Mouse (Mus musculus) hindbrain, embryonic 16.5 days (tissue): ENCODE measurements around the gene Kcnj2. TPM values are rescaled to one million over a fixed set of nuclear protein-coding genes. Genes with fewer than 3 reads are reported as not detected.

Experiments used
- ATAC-seq: fragments of 200-750 bp; cut with Nextera tagmentation; 2 replicates; pipeline ENCODE4 v1.8.0; 2017; ENCODE audit warnings: moderate TSS enrichment, moderate library complexity
- H3K27ac ChIP-seq: fragments of 300-500 bp; sonication (generic); 2 replicates; pipeline ENCODE4 v1.5.1; 2014; ENCODE audit warnings: low read depth, mild to moderate bottlenecking, control low read depth, low read length, moderate library complexity
- H3K27me3 ChIP-seq: fragments of 300-500 bp; sonication (generic); replicated peaks from 2 replicates; pipeline ENCODE4 v1.6.1; 2014; ENCODE audit warnings: low read length; ENCODE audit not compliant: control insufficient read depth, insufficient read depth
- H3K36me3 ChIP-seq: fragments of 300-500 bp; sonication (generic); 2 replicates; pipeline ENCODE4 v1.6.1; 2014; ENCODE audit warnings: mild to moderate bottlenecking, low read length, moderate library complexity, mixed read lengths; ENCODE audit not compliant: control insufficient read depth, insufficient read depth
- H3K4me1 ChIP-seq: fragments of 300-500 bp; sonication (generic); 2 replicates; pipeline ENCODE4 v1.6.1; 2014; ENCODE audit warnings: low read depth, low read length; ENCODE audit not compliant: control insufficient read depth, insufficient read depth
- H3K4me2 ChIP-seq: fragments of 300-500 bp; sonication (generic); 2 replicates; pipeline ENCODE4 v1.6.1; 2014; ENCODE audit warnings: mild to moderate bottlenecking, low read length, control low read depth, moderate library complexity
- H3K4me3 ChIP-seq: fragments of 300-500 bp; sonication (generic); 2 replicates; pipeline ENCODE4 v1.5.1; 2014; ENCODE audit warnings: mild to moderate bottlenecking, low read length, control low read depth, moderate library complexity
- H3K9ac ChIP-seq: fragments of 300-500 bp; sonication (generic); 2 replicates; pipeline ENCODE4 v1.6.1; 2014; ENCODE audit warnings: low read depth, mild to moderate bottlenecking, control low read depth, low read length, moderate library complexity
- H3K9me3 ChIP-seq: fragments of 300-500 bp; sonication (generic); 2 replicates; pipeline ENCODE4 v1.6.1; 2014; ENCODE audit warnings: mild to moderate bottlenecking, low read length, moderate library complexity; ENCODE audit not compliant: control insufficient read depth
- WGBS: fragments of 180-500 bp; shearing (Covaris S2); extraction: QIAGEN DNeasy Blood & Tissue Kit; methylation state at CpG from one replicate; pipeline ENCODE4 v1.1.7; 2014; 5-methylcytosine and 5-hydroxymethylcytosine counted together
- polyA plus RNA-seq: library from polyadenylated mRNA; unstranded; fragments of >200 nt; fragmentation: Nextera tagmentation; extraction: Ambion mirVana; gene quantifications from 2 replicates; pipeline ENCODE4 v1.2.1, GENCODE M21; 2015

The Kcnj2 gene
- polyA plus RNA-seq, 1 experiment from 2014 or later, result 1.2 TPM

GRCm38 (mm10) chr11:111083009-111083408 lies 17.0 kb downstream of the Kcnj2 start:
- no peak for ATAC-seq
- H3K9ac ChIP-seq, result no peak overlapping the region
- no peaks in the 10 kb centered on the region for H3K9me3 ChIP-seq
- H3K27ac ChIP-seq, result no peak overlapping the region
- no peak overlapping the region for H3K4me3 ChIP-seq
- H3K4me2 ChIP-seq, result no peak overlapping the region
- H3K36me3 ChIP-seq, result no peaks in the 10 kb centered on the region
- 91% methylated on average over 2 of the region's 2 CpGs for WGBS
- H3K4me1 ChIP-seq, result no peaks in the 10 kb centered on the region
- no peaks in the 10 kb centered on the region for H3K27me3 ChIP-seq

GRCm38 (mm10) chr11:111086933-111087332 lies 21.0 kb downstream of the Kcnj2 start:
- WGBS, result 85% methylated on average over 6 of the region's 6 CpGs
- no peak overlapping the region for H3K4me2 ChIP-seq
- no peaks in the 10 kb centered on the region for H3K9me3 ChIP-seq
- H3K4me1 ChIP-seq, result no peaks in the 10 kb centered on the region
- no peaks in the 10 kb centered on the region for H3K36me3 ChIP-seq
- no peak overlapping the region for H3K4me3 ChIP-seq
- no peak overlapping the region for H3K27ac ChIP-seq
- H3K27me3 ChIP-seq, result no peaks in the 10 kb centered on the region
- ATAC-seq, result no peak
- no peak overlapping the region for H3K9ac ChIP-seq

GRCm38 (mm10) chr11:111088226-111088625 lies 22.3 kb downstream of the Kcnj2 start:
- Histone ChIP-seq H3K4me1 (no peaks in the 10 kb centered on the region), H3K4me2 (no peak overlapping the region), H3K36me3 (no peaks in the 10 kb centered on the region), H3K27me3 (no peaks in the 10 kb centered on the region), H3K9me3 (no peaks in the 10 kb centered on the region), H3K9ac (no peak overlapping the region), H3K4me3 (no peak overlapping the region), H3K27ac (no peak overlapping the region)
- ATAC-seq, result no peak

GRCm38 (mm10) chr11:111088812-111089211 lies 22.8 kb downstream of the Kcnj2 start:
- no peak overlapping the region for H3K4me3 ChIP-seq

GRCm38 (mm10) chr11:111091117-111091516 lies 25.2 kb downstream of the Kcnj2 start:
- Histone ChIP-seq H3K4me3 (no peak overlapping the region), H3K4me1 (no peaks in the 10 kb centered on the region), H3K9ac (no peak overlapping the region), H3K9me3 (no peaks in the 10 kb centered on the region), H3K4me2 (no peak overlapping the region), H3K27me3 (no peaks in the 10 kb centered on the region), H3K36me3 (no peaks in the 10 kb centered on the region), H3K27ac (no peak overlapping the region)
- no peak for ATAC-seq
- WGBS, result 85% methylated on average over 6 of the region's 6 CpGs

More at GRCm38 (mm10) chr11:111088812-111089211, 22.8 kb downstream of the Kcnj2 start:
- no peak for ATAC-seq
- Histone ChIP-seq H3K9ac (no peak overlapping the region), H3K27ac (no peak overlapping the region), H3K9me3 (no peaks in the 10 kb centered on the region), H3K4me2 (no peak overlapping the region), H3K27me3 (no peaks in the 10 kb centered on the region), H3K4me1 (no peaks in the 10 kb centered on the region), H3K36me3 (no peaks in the 10 kb centered on the region)
- 61% methylated on average over 3 of the region's 3 CpGs for WGBS

- Histone ChIP-seq H3K36me3 (no peaks in the 10 kb centered on the region), H3K9ac (no peak overlapping the region), H3K9me3 (no peaks in the 10 kb centered on the region), H3K4me1 (no peaks in the 10 kb centered on the region), H3K4me3 (no peak overlapping the region), H3K27me3 (no peaks in the 10 kb centered on the region), H3K4me2 (no peak overlapping the region), H3K27ac (no peak overlapping the region)
- 89% methylated on average over 2 of the region's 2 CpGs for WGBS
- no peak for ATAC-seq
These were observed 27.0 kb downstream of the Kcnj2 start for GRCm38 (mm10) chr11:111092967-111093366.

- Histone ChIP-seq H3K9me3 (no peaks in the 10 kb centered on the region), H3K9ac (no peak overlapping the region), H3K4me2 (no peak overlapping the region), H3K27ac (no peak overlapping the region), H3K36me3 (no peaks in the 10 kb centered on the region), H3K27me3 (no peaks in the 10 kb centered on the region), H3K4me1 (no peaks in the 10 kb centered on the region), H3K4me3 (no peak overlapping the region)
- WGBS, result 92% methylated on average over 5 of the region's 5 CpGs
- no peak for ATAC-seq
These were observed 30.6 kb downstream of the Kcnj2 start for GRCm38 (mm10) chr11:111096612-111097011.

- no peak overlapping the region for H3K27ac ChIP-seq
- ATAC-seq, result no peak
- no peak overlapping the region for H3K9ac ChIP-seq
- H3K27me3 ChIP-seq, result no peaks in the 10 kb centered on the region
- H3K4me3 ChIP-seq, result no peak overlapping the region
- H3K4me2 ChIP-seq, result no peak overlapping the region
- H3K4me1 ChIP-seq, result no peaks in the 10 kb centered on the region
- no peaks in the 10 kb centered on the region for H3K36me3 ChIP-seq
- WGBS, result 89% methylated on average over 2 of the region's 2 CpGs
- H3K9me3 ChIP-seq, result no peaks in the 10 kb centered on the region
These were observed 34.2 kb downstream of the Kcnj2 start for GRCm38 (mm10) chr11:111100131-111100530.

GRCm38 (mm10) chr11:111100651-111101050 lies 34.7 kb downstream of the Kcnj2 start:
- WGBS, result 94% methylated on average over 4 of the region's 4 CpGs
- no peak overlapping the region for H3K27ac ChIP-seq
- H3K9me3 ChIP-seq, result no peaks in the 10 kb centered on the region
- H3K4me3 ChIP-seq, result no peak overlapping the region
- no peak overlapping the region for H3K9ac ChIP-seq
- H3K4me1 ChIP-seq, result no peaks in the 10 kb centered on the region
- no peaks in the 10 kb centered on the region for H3K27me3 ChIP-seq
- no peaks in the 10 kb centered on the region for H3K36me3 ChIP-seq
- no peak for ATAC-seq
- no peak overlapping the region for H3K4me2 ChIP-seq

GRCm38 (mm10) chr11:111101620-111102176 lies 35.7 kb downstream of the Kcnj2 start:
- Histone ChIP-seq H3K9ac (no peak overlapping the region), H3K27me3 (no peaks in the 10 kb centered on the region), H3K27ac (no peak overlapping the region), H3K4me2 (no peak overlapping the region), H3K4me1 (no peaks in the 10 kb centered on the region), H3K9me3 (no peaks in the 10 kb centered on the region), H3K4me3 (no peak overlapping the region), H3K36me3 (no peaks in the 10 kb centered on the region)
- WGBS, result 84% methylated on average over 9 of the region's 9 CpGs
- ATAC-seq, result no peak
